Mouse (Mus musculus): ENCODE results near the gene Wipf2. TPM values are rescaled to one million over a fixed set of nuclear protein-coding genes. Genes with fewer than 3 reads are reported as not detected.

The Wipf2 gene
- polyA plus RNA-seq, 1 experiment from 2014 or later = 4.2 TPM

GRCm38 (mm10) chr11:98943741-98944461 is 80.5 kb downstream of the Wipf2 start:
- H3K9ac ChIP-seq = 0 out of 2 replicates have a peak overlapping the region, but pooled peaks have one; percentile 33
- H3K4me3 ChIP-seq = no peak overlapping the region
- H3K27me3 ChIP-seq (replicated peaks) = no peaks in the 10 kb centered on the region
- 31% methylated on average over 14 of the region's 14 CpGs for WGBS
- H3K4me1 ChIP-seq = peaks cover 72% of the 10 kb centered on the region
- H3K4me2 ChIP-seq (replicated peaks) = peak overlapping the region; percentile 93
- no peaks in the 10 kb centered on the region for H3K36me3 ChIP-seq
- no peak overlapping the region for H3K27ac ChIP-seq
- no peaks in the 10 kb centered on the region for H3K9me3 ChIP-seq
- no peak for ATAC-seq (ENCODE audit: low FRiP score, low read depth)

- Histone ChIP-seq H3K9ac (0 out of 2 replicates have a peak overlapping the region, but pooled peaks have one; percentile 33), H3K4me2 (replicated peaks) (peak overlapping the region; percentile 24; the same call in 1 of the 2 replicates), H3K36me3 (no peaks in the 10 kb centered on the region), H3K9me3 (no peaks in the 10 kb centered on the region), H3K4me3 (no peak overlapping the region), H3K27ac (no peak overlapping the region), H3K27me3 (replicated peaks) (no peaks in the 10 kb centered on the region), H3K4me1 (peaks cover 69% of the 10 kb centered on the region)
- no peak for ATAC-seq (ENCODE audit: low FRiP score, low read depth)
- 53% methylated on average over 11 of the region's 11 CpGs for WGBS
Observed at GRCm38 (mm10) chr11:98944897-98945604, 81.6 kb downstream of the Wipf2 start.

GRCm38 (mm10) chr11:98945605-98945977 is 82.2 kb downstream of the Wipf2 start:
- no peak for ATAC-seq (ENCODE audit: low FRiP score, low read depth)
- WGBS = 70% methylated on average over 3 of the region's 3 CpGs
- peaks cover 64% of the 10 kb centered on the region for H3K4me1 ChIP-seq

GRCm38 (mm10) chr11:98947969-98948569 is 84.6 kb downstream of the Wipf2 start:
- WGBS = 82% methylated on average over 18 of the region's 18 CpGs
- peaks cover 51% of the 10 kb centered on the region for H3K4me1 ChIP-seq

More at GRCm38 (mm10) chr11:98945605-98945977, 82.2 kb downstream of the Wipf2 start:
- H3K9me3 ChIP-seq = no peaks in the 10 kb centered on the region
- H3K9ac ChIP-seq = no peak overlapping the region
- H3K36me3 ChIP-seq = no peaks in the 10 kb centered on the region; the same call in none of the 2 replicates
- no peak overlapping the region for H3K4me3 ChIP-seq
- no peak overlapping the region for H3K4me2 ChIP-seq (replicated peaks)
- no peak overlapping the region for H3K27ac ChIP-seq
- no peaks in the 10 kb centered on the region for H3K27me3 ChIP-seq (replicated peaks)

GRCm38 (mm10) chr11:98949242-98949957 is 86.0 kb downstream of the Wipf2 start:
- Histone ChIP-seq H3K9ac (no peak overlapping the region), H3K36me3 (peaks cover 11% of the 10 kb centered on the region), H3K4me1 (peaks cover 51% of the 10 kb centered on the region), H3K27me3 (replicated peaks) (no peaks in the 10 kb centered on the region), H3K9me3 (no peaks in the 10 kb centered on the region), H3K4me3 (no peak overlapping the region), H3K27ac (no peak overlapping the region), H3K4me2 (replicated peaks) (no peak overlapping the region)
- WGBS = 72% methylated on average over 12 of the region's 12 CpGs
- no peak for ATAC-seq (ENCODE audit: low FRiP score, low read depth)

More at GRCm38 (mm10) chr11:98947969-98948569, 84.6 kb downstream of the Wipf2 start:
- Histone ChIP-seq H3K36me3 (peaks cover 11% of the 10 kb centered on the region), H3K27me3 (replicated peaks) (no peaks in the 10 kb centered on the region), H3K9me3 (no peaks in the 10 kb centered on the region), H3K9ac (no peak overlapping the region), H3K27ac (no peak overlapping the region), H3K4me2 (replicated peaks) (no peak overlapping the region), H3K4me3 (no peak overlapping the region)
- no peak for ATAC-seq (ENCODE audit: low FRiP score, low read depth)

- H3K9me3 ChIP-seq = no peaks in the 10 kb centered on the region
- H3K36me3 ChIP-seq = peaks cover 11% of the 10 kb centered on the region
- no peak overlapping the region for H3K27ac ChIP-seq
- H3K4me1 ChIP-seq = peaks cover 51% of the 10 kb centered on the region
- no peaks in the 10 kb centered on the region for H3K27me3 ChIP-seq (replicated peaks)
- 82% methylated on average over 7 of the region's 7 CpGs for WGBS
- no peak overlapping the region for H3K9ac ChIP-seq
- no peak for ATAC-seq (ENCODE audit: low FRiP score, low read depth)
- H3K4me3 ChIP-seq = no peak overlapping the region
- no peak overlapping the region for H3K4me2 ChIP-seq (replicated peaks)
Observed at GRCm38 (mm10) chr11:98949958-98950460, 86.6 kb downstream of the Wipf2 start.

GRCm38 (mm10) chr11:98950484-98950883 is 87.0 kb downstream of the Wipf2 start:
- Histone ChIP-seq H3K27me3 (replicated peaks) (no peaks in the 10 kb centered on the region), H3K36me3 (peaks cover 11% of the 10 kb centered on the region), H3K4me3 (no peak overlapping the region), H3K4me2 (replicated peaks) (no peak overlapping the region), H3K9me3 (no peaks in the 10 kb centered on the region), H3K4me1 (peaks cover 55% of the 10 kb centered on the region), H3K27ac (no peak overlapping the region), H3K9ac (no peak overlapping the region)
- ATAC-seq (ENCODE audit: low FRiP score, low read depth) = no peak
- 82% methylated on average over 9 of the region's 9 CpGs for WGBS

- no peak for ATAC-seq (ENCODE audit: low FRiP score, low read depth)
- Histone ChIP-seq H3K36me3 (peaks cover 11% of the 10 kb centered on the region), H3K9ac (0 out of 2 replicates have a peak overlapping the region, but pooled peaks have one; percentile 9), H3K27me3 (replicated peaks) (no peaks in the 10 kb centered on the region), H3K27ac (no peak overlapping the region), H3K4me1 (peaks cover 62% of the 10 kb centered on the region), H3K4me3 (no peak overlapping the region), H3K9me3 (no peaks in the 10 kb centered on the region), H3K4me2 (replicated peaks) (no peak overlapping the region)
- 79% methylated on average over 16 of the region's 16 CpGs for WGBS
Observed at GRCm38 (mm10) chr11:98951026-98951906, 87.8 kb downstream of the Wipf2 start.

- Histone ChIP-seq H3K9me3 (no peaks in the 10 kb centered on the region), H3K4me3 (no peak overlapping the region), H3K4me1 (peaks cover 65% of the 10 kb centered on the region), H3K36me3 (peaks cover 11% of the 10 kb centered on the region), H3K4me2 (replicated peaks) (no peak overlapping the region), H3K27me3 (replicated peaks) (no peaks in the 10 kb centered on the region), H3K9ac (no peak overlapping the region), H3K27ac (no peak overlapping the region)
- 100% methylated on average over 1 of the region's 1 CpGs for WGBS
- no peak for ATAC-seq (ENCODE audit: low FRiP score, low read depth)
Observed at GRCm38 (mm10) chr11:98952111-98952510, 88.7 kb downstream of the Wipf2 start.

- no peak overlapping the region for H3K9ac ChIP-seq
- WGBS = 66% methylated on average over 2 of the region's 2 CpGs
- no peak for ATAC-seq (ENCODE audit: low FRiP score, low read depth)
Observed at GRCm38 (mm10) chr11:98952736-98953135, 89.3 kb downstream of the Wipf2 start.

GRCm38 (mm10) chr11:98953361-98953760 is 89.9 kb downstream of the Wipf2 start:
- Histone ChIP-seq H3K9me3 (no peaks in the 10 kb centered on the region), H3K4me2 (replicated peaks) (peak overlapping the region; percentile 46), H3K27ac (no peak overlapping the region), H3K36me3 (peaks cover 11% of the 10 kb centered on the region), H3K27me3 (replicated peaks) (no peaks in the 10 kb centered on the region), H3K4me3 (no peak overlapping the region), H3K4me1 (peaks cover 57% of the 10 kb centered on the region), H3K9ac (no peak overlapping the region)
- WGBS = 4% methylated on average over 2 of the region's 2 CpGs
- no peak for ATAC-seq (ENCODE audit: low FRiP score, low read depth)

More at GRCm38 (mm10) chr11:98952736-98953135, 89.3 kb downstream of the Wipf2 start:
- no peak overlapping the region for H3K4me3 ChIP-seq
- peaks cover 59% of the 10 kb centered on the region for H3K4me1 ChIP-seq
- H3K27me3 ChIP-seq (replicated peaks) = no peaks in the 10 kb centered on the region
- H3K36me3 ChIP-seq = peaks cover 11% of the 10 kb centered on the region
- no peak overlapping the region for H3K4me2 ChIP-seq (replicated peaks)
- no peak overlapping the region for H3K27ac ChIP-seq
- H3K9me3 ChIP-seq = no peaks in the 10 kb centered on the region

Data from neural tube, embryonic 12.5 days (tissue).